Mouse (Mus musculus): ENCODE measurements around the gene Dusp8. TPM values are rescaled to one million over a fixed set of nuclear protein-coding genes. Genes with fewer than 3 reads are reported as not detected.
A peak's percentile ranks its signal among the peaks of the same experiment; 100 is the strongest.

Dusp8 gene
- polyA plus RNA-seq, 1 experiment from 2014 or later, result 61.6 TPM

DNA sequence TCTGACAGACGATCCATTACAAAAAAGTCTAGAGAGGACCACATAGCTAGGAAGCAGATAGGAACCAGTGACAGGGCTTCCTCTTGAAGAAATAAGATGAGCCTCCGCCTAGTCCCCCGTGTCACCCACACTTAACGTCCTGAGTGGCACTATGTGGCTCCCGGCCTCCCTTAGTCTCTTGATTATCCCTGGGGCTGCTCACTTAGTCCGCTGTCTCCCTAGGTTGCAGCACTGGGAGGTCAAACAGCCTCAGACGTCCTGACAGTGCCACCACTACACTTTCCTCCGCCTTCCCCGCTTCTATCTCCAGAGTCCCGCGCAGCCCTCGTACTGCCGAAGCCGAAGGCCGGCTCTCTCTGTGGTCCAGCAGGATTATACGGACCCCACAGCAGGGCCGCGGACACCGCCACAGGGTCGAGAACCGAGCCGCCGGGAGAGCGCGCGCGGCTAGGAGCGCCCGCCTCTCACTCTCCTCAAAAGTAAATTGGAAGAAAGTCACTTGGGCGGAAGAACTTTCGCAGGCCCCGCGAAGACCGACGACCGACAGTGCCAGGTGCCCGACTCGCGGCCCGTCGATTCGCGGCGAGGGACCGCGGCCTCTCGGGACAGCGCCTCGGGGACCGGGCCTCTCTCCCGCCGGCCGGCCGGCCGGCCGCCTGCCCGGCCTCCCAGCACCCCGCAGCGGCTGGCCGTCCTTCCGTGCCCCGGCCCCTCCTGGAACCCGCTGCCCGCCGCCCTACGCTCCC lies 35.3 kb downstream of the Dusp8 start:
- Histone ChIP-seq H3K4me3 (peak overlapping the region; percentile 92), H3K9ac (peak overlapping the region; percentile 89), H3K4me1 (peaks cover 18% of the 10 kb centered on the region), H3K27me3 (replicated peaks) (no peaks in the 10 kb centered on the region), H3K36me3 (no peaks in the 10 kb centered on the region), H3K4me2 (replicated peaks) (peak overlapping the region; percentile 96), H3K27ac (no peak overlapping the region; the same call in 1 of the 2 replicates), H3K9me3 (no peaks in the 10 kb centered on the region)
- ATAC-seq (ENCODE audit: low FRiP score, low read depth), result peak; percentile 49
- 2% methylated on average over 66 of the region's 66 CpGs for WGBS

DNA sequence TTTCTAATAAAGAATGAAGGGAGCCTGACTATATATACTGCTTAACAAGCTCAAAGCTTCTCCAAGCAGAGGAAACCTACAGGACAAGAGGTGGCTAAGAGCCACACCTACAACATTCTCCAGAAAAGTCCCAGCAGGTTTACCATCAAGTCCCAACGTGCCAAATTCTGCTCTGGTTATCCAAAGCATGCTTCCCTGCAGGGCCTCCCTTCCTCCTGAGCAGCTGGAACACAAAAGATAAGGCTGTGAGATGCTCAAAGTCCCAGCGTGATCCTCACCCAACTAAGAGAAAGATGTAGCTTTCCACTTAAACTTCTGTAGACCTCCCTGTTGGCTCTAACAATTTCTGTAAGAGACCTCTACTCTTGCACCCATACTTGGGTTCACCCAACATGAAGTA lies 36.6 kb downstream of the Dusp8 start:
- WGBS, result 70% methylated on average over 2 of the region's 2 CpGs
- Histone ChIP-seq H3K27me3 (replicated peaks) (no peaks in the 10 kb centered on the region), H3K4me2 (replicated peaks) (no peak overlapping the region), H3K9me3 (no peaks in the 10 kb centered on the region), H3K9ac (no peak overlapping the region), H3K4me1 (peaks cover 18% of the 10 kb centered on the region), H3K36me3 (no peaks in the 10 kb centered on the region), H3K27ac (no peak overlapping the region), H3K4me3 (no peak overlapping the region)
- no peak for ATAC-seq (ENCODE audit: low FRiP score, low read depth)

DNA sequence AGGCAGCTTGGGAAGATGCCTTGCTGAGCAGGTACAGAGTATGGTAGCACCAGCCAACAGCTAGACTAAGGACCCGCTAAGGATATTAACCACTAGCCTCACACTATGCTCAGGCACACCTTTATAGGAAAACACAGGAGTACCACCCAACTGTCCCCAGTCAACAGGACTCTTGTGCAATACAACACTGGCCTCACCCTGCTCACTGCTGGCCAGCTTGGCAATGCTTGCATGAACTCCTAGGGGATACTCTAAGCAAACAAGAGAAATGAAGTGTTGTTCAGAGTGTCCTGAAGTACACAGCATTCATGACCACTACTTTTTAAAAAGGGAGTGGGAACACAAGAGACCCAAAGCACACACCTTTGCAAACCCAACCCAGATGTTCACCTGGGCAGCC lies 38.5 kb downstream of the Dusp8 start:
- H3K27me3 ChIP-seq (replicated peaks), result no peaks in the 10 kb centered on the region
- peaks cover 18% of the 10 kb centered on the region for H3K4me1 ChIP-seq
- H3K36me3 ChIP-seq, result 0 out of 2 replicates have a peak, but pooled peaks cover 2% of the 10 kb centered on the region
- 95% methylated on average over 1 of the region's 1 CpGs for whole genome bisulfite sequencing
- H3K27ac ChIP-seq, result no peak overlapping the region
- ATAC-seq (ENCODE audit: low FRiP score, low read depth), result no peak
- no peak overlapping the region for H3K4me2 ChIP-seq (replicated peaks)
- no peak overlapping the region for H3K9ac ChIP-seq
- H3K9me3 ChIP-seq, result no peaks in the 10 kb centered on the region
- H3K4me3 ChIP-seq, result no peak overlapping the region

DNA sequence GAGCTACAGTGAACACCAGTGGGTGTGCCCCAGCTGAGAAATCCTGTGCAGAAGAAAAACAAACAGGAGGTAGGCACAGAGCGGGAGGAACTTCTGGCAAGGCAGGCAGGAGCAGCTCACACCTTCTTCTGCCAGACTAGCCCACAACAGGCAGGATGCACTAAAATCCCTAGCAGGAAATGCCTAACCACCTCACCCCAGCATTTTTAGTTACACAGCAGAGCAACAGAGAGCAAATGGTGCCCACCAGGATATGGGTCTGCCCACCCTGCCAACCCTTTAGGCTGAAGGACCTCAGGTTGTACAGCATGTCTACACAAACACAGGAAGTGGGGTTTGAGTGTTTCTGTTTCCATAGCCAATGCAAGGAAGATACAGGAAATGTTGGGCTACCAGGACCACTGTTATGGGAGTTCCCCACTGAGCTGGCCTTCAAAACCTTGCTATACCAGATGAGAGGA lies 39.0 kb downstream of the Dusp8 start:
- Histone ChIP-seq H3K4me1 (peaks cover 16% of the 10 kb centered on the region), H3K27ac (no peak overlapping the region), H3K9ac (no peak overlapping the region), H3K4me3 (no peak overlapping the region), H3K9me3 (no peaks in the 10 kb centered on the region), H3K36me3 (0 out of 2 replicates have a peak, but pooled peaks cover 2% of the 10 kb centered on the region), H3K27me3 (replicated peaks) (no peaks in the 10 kb centered on the region), H3K4me2 (replicated peaks) (no peak overlapping the region)
- WGBS, result 81% methylated on average over 1 of the region's 1 CpGs
- ATAC-seq (ENCODE audit: low FRiP score, low read depth), result no peak

DNA sequence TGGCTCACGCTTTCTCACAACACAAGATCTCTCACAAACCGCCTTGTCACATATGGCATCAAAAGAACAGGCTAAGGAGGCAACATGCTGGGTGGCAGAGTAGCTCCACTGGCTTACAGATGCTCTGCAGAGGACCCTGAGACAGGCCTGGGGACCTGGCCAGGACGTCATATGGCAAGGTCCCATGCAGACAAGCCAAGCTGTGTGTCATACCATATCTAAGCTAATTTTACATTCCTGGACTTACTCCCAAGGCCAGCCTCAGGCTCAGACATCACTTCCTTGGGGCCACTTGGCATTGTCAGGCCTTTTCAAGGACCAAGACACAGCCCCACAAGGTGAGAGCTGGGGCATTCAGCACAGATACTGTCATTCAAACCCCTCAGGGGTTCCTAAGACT lies 40.2 kb downstream of the Dusp8 start:
- H3K36me3 ChIP-seq, result 0 out of 2 replicates have a peak, but pooled peaks cover 2% of the 10 kb centered on the region
- 85% methylated on average over 3 of the region's 3 CpGs for WGBS
- H3K4me2 ChIP-seq (replicated peaks), result no peak overlapping the region
- H3K9me3 ChIP-seq, result no peaks in the 10 kb centered on the region
- H3K9ac ChIP-seq, result no peak overlapping the region
- no peaks in the 10 kb centered on the region for H3K27me3 ChIP-seq (replicated peaks)
- H3K27ac ChIP-seq, result no peak overlapping the region
- H3K4me3 ChIP-seq, result no peak overlapping the region
- H3K4me1 ChIP-seq, result peaks cover 11% of the 10 kb centered on the region
- ATAC-seq (ENCODE audit: low FRiP score, low read depth), result no peak

DNA sequence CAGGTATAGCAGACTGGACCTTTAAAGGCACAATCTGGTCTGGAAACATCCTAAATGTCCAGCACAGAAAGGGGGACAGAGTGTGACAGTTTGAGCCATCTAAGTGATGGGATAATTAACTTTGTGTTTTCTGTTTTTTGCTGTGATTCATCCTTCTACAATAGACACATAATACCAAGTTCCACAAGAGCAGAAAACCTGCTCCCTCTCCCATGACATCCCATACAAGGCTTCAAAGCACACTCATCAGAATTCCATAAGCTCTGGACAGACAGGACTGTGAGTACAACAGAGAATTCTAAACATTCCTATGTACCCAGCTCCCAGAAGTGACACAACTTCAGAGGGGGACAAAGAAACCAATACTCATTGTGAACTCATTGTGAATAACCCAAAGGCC lies 45.1 kb downstream of the Dusp8 start:
- Histone ChIP-seq H3K4me2 (replicated peaks) (no peak overlapping the region), H3K4me3 (no peak overlapping the region), H3K9me3 (no peaks in the 10 kb centered on the region), H3K9ac (no peak overlapping the region), H3K4me1 (0 out of 2 replicates have a peak, but pooled peaks cover under 1% of the 10 kb centered on the region), H3K27me3 (replicated peaks) (no peaks in the 10 kb centered on the region), H3K36me3 (peaks cover 2% of the 10 kb centered on the region; the same call in 1 of the 2 replicates), H3K27ac (no peak overlapping the region)
- no peak for ATAC-seq (ENCODE audit: low FRiP score, low read depth)

DNA sequence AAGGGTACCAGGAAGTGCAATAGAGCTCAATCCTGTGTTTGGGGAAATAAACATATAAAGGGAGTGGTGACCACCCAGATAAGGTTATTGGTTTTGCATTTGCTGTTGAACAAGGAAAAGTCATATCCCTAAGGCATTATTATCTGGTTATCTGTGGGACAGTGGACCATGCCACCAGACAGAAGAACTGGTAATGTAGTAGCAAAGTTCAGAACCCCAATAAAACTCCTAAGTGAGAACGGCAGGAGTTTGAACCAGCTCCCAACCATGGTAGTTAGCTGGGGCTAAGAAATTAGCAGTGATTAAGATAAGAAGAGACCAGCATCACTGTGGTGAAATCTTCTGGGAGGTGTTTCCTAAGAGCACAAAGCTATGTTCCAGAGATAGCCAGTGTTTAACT lies 49.7 kb downstream of the Dusp8 start:
- Histone ChIP-seq H3K4me3 (no peak overlapping the region), H3K9me3 (no peaks in the 10 kb centered on the region), H3K4me2 (replicated peaks) (no peak overlapping the region), H3K27me3 (replicated peaks) (no peaks in the 10 kb centered on the region), H3K36me3 (no peaks in the 10 kb centered on the region; the same call in none of the 2 replicates), H3K4me1 (peaks cover 4% of the 10 kb centered on the region; the same call in 1 of the 2 replicates), H3K9ac (no peak overlapping the region), H3K27ac (no peak overlapping the region)
- ATAC-seq (ENCODE audit: low FRiP score, low read depth), result no peak
- WGBS, result 44% methylated on average over 1 of the region's 1 CpGs

DNA sequence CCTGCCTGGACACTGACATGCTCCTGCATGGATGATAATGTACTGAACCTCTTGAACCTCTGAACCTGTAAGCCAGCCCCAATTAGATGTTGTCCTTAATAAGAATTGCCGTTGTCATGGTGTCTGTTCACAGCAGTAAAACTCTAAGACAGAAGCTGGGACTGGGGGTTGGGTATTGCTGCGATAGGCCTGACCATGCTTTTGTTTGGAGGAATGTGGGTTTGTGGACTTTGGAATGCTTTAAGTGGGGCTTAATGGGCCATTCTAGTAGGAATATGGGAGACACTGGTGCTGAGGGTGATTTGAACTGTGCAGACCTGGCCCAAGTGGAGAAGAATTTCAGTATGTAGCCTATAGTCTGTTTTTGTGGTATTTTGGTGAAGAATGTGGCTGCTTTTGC lies 50.3 kb downstream of the Dusp8 start:
- WGBS, result 16% methylated on average over 2 of the region's 2 CpGs
- H3K9ac ChIP-seq, result no peak overlapping the region

DNA sequence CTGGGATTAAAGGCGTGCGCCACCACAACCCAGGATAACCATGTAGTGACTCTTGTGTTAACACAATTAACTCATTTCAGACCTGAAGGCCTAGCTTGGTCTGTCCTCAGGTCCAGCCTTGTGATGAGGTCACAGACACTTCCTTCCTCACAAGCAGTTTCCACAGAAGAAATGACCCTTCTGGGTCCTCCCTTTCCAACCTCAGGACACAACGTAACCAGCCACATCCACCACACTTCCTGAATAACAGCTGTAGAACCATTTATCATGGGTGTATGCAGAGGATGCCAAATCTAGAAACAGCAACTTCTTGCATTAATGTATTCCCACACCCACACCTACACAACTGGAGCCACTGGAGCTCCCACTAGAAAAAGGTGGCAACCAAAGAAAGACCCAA lies 54.9 kb downstream of the Dusp8 start:
- no peak overlapping the region for H3K9ac ChIP-seq
- H3K36me3 ChIP-seq, result no peaks in the 10 kb centered on the region; the same call in 1 of the 2 replicates
- H3K4me2 ChIP-seq (replicated peaks), result no peak overlapping the region
- peaks cover 8% of the 10 kb centered on the region; the same call in 1 of the 2 replicates for H3K4me1 ChIP-seq
- H3K27ac ChIP-seq, result no peak overlapping the region
- no peaks in the 10 kb centered on the region for H3K9me3 ChIP-seq
- H3K27me3 ChIP-seq (replicated peaks), result no peaks in the 10 kb centered on the region
- no peak for ATAC-seq (ENCODE audit: low FRiP score, low read depth)
- 93% methylated on average over 3 of the region's 3 CpGs for WGBS
- no peak overlapping the region for H3K4me3 ChIP-seq

More for the DNA sequence above, 50.3 kb downstream of the Dusp8 start:
- H3K27me3 ChIP-seq (replicated peaks), result no peaks in the 10 kb centered on the region
- H3K27ac ChIP-seq, result no peak overlapping the region
- H3K4me3 ChIP-seq, result no peak overlapping the region
- H3K36me3 ChIP-seq, result no peaks in the 10 kb centered on the region; the same call in none of the 2 replicates
- no peak for ATAC-seq (ENCODE audit: low FRiP score, low read depth)
- H3K4me1 ChIP-seq, result peaks cover 4% of the 10 kb centered on the region; the same call in 1 of the 2 replicates
- H3K9me3 ChIP-seq, result no peaks in the 10 kb centered on the region
- H3K4me2 ChIP-seq (replicated peaks), result no peak overlapping the region

DNA sequence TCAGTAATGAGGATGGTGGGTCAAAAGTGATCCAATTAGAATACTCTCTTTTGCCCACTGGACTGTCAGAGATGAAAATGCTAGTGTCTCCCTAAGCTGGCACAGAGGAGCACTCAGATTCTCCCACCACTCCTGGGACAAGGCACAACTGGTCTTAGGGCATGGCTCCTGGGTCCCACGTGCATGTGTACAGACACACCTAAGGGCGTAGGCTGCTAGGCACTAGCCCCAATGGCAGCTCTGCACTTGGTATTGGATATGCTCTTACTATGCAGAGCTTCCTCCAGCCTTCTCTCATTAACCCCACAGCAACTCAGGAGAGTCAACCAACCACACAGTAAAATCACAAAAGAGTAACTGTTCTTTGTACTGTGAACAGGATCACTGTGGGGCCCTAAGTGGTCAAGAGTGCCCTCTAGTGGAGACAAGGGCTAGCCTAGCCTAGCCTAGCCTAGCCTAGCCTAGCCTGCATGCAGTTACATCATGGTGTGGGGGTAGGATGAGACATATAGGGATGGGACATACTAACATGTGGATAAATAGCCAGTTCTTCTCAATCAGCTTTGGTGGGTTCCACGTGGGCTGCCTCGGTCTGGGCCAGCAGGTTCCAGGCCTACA lies 58.0 kb downstream of the Dusp8 start:
- Histone ChIP-seq H3K27ac (no peak overlapping the region), H3K27me3 (replicated peaks) (no peaks in the 10 kb centered on the region), H3K4me3 (no peak overlapping the region), H3K9ac (no peak overlapping the region), H3K4me1 (peaks cover 4% of the 10 kb centered on the region; the same call in 1 of the 2 replicates), H3K36me3 (no peaks in the 10 kb centered on the region), H3K9me3 (no peaks in the 10 kb centered on the region), H3K4me2 (replicated peaks) (no peak overlapping the region)
- ATAC-seq (ENCODE audit: low FRiP score, low read depth), result no peak; the same call in 1 of the 2 replicates
- WGBS, result 72% methylated on average over 4 of the region's 4 CpGs

DNA sequence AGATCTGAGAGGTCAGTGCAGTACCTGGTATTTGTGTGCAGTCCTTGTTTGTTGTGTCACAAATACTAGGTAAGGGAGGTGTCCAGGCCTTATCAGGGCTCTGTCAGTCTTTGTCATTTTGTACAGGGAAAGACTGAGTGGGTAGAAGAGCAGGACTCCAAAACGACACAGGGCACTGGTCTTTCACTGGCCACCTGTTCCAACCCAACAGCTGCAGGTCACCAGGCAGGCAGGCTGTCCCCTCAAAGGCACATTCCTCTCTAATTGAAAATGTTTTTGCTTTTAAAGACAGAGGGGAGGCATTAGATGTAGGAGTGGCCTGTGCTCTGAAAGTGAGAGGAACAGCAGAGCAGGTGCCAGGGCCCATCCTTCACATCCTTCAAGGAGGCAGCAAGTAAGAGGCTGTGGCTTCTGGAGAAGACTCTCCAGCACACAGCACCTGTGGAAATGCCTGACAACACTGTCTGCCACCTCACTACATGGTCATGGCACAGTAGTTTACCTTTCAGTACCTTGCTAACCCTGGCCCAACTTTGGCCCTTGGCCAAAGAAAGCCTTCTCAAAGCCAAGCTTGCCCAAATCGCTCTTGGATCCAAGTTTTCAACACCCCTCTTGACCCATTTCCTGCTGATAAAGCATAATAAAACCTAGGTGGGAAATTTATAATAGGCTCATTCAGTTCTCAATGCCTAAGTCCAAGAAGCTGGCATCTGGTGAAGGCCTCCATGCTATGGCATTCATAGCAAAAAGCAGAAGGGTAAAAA lies 60.4 kb downstream of the Dusp8 start:
- no peak for ATAC-seq (ENCODE audit: low FRiP score, low read depth)
- Histone ChIP-seq H3K27ac (no peak overlapping the region), H3K9ac (no peak overlapping the region), H3K9me3 (no peaks in the 10 kb centered on the region), H3K4me2 (replicated peaks) (no peak overlapping the region), H3K4me1 (peaks cover 4% of the 10 kb centered on the region; the same call in 1 of the 2 replicates), H3K36me3 (no peaks in the 10 kb centered on the region), H3K4me3 (no peak overlapping the region), H3K27me3 (replicated peaks) (no peaks in the 10 kb centered on the region)
- WGBS, result 81% methylated on average over 2 of the region's 2 CpGs

DNA sequence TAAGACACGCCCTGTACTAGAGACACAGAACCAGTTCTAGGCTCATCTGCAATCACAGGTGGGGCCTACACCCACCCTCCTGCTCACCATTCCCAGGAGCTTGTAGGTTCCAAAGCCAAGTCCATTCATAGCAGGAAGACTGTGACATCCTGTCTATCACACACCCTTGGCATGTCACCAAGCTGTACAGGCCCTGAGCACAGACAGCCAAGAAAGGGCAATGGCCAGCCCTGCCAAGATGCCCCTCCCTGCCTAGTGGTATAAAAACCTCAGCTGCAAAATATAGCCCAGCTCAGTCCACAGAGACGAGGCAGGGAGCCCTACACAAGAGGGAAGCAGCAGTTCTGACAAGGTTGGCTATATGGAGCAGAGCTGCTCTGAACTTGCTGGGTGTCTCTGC lies 61.4 kb downstream of the Dusp8 start:
- H3K9ac ChIP-seq, result no peak overlapping the region
- no peaks in the 10 kb centered on the region for H3K27me3 ChIP-seq (replicated peaks)
- H3K27ac ChIP-seq, result no peak overlapping the region
- 85% methylated on average over 2 of the region's 2 CpGs for WGBS
- ATAC-seq (ENCODE audit: low FRiP score, low read depth), result no peak
- peaks cover 4% of the 10 kb centered on the region; the same call in 1 of the 2 replicates for H3K4me1 ChIP-seq
- no peaks in the 10 kb centered on the region for H3K36me3 ChIP-seq
- no peaks in the 10 kb centered on the region for H3K9me3 ChIP-seq
- H3K4me2 ChIP-seq (replicated peaks), result no peak overlapping the region
- no peak overlapping the region for H3K4me3 ChIP-seq

Measured in neural tube, embryonic 12.5 days (tissue).